Mouse (Mus musculus) urinary bladder, postnatal 25 days (tissue): ENCODE results near the gene Rpp25l.
"Not testable (repeated sequence)": the region's sequence is repeated elsewhere in the genome, so short reads cannot be mapped to it uniquely, and the experiment has no call there.

Experiments used
- DNase-seq: peaks from one replicate; pipeline ENCODE4 v3.0.0; 2022; ENCODE audit warnings: low spot score

Gene Rpp25l

DNA sequence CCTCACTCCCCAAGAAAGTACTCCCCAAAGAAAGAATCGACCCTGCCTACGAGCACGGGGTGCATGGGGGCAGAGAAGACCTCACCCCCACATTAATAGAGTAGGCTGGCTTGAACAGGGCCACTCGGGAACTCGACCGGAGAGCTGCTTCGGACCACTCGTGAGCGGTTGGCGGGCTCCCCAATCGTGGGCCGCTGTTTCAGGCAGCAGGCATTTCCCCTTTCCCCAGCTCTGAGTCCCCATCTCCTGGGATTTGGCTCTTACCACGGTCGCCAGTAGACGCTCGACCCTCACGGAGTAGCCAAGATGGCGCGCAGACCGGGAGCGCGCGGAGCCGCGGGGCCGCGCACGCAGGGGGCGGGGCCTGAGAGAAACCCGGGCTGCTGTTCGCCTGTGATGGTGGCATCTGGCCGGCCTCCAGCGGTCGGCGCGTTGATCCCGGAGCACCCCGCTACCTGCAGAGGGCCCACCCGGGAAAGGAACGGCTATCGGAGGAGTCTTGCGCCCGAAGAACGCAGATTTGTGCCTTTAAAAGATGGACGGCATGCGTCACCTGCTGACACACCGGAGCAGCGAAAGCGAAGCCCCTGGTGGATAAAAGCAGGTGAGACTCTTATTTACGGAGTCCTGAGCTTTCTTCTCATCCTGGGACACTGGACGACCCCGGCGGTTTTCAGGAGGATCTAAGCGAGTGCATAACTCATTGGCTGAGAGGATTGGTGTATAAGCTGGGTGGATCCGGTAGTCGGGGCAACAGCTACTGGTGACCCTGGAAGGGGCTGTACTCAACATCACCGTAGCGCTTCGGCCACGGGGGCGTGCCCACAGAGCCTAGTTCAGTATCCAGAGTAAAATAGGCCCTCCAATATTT, at the start of gene Rpp25l:
Gene Rpp25l (minus strand): TSS at position 338 of the 871 bp plus-strand sequence.
- peak; percentile 82 for DNase-seq

DNA sequence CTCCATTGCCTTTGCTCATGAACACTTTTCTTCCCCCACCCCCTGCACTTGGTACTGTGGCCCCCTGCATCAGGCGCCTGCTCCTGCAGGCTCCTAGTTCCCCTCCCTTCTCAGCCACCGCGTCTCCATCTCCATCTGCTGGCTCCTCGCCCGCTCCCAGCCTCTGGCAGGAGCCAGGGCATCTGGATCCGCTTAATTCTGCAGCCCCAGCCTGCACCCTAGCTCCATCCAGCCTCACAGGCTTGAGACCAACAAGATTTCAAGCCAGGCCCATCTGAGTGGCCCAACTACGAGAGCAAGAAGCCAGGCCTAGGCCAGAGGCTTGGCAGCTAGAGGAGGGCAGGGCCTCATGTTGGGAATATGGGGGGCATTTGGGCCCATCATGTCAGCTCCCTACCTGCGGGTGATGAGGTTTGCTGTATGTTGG, 49.4 kb upstream of the Rpp25l start:
- DNase-seq: not testable (repeated sequence)

DNA sequence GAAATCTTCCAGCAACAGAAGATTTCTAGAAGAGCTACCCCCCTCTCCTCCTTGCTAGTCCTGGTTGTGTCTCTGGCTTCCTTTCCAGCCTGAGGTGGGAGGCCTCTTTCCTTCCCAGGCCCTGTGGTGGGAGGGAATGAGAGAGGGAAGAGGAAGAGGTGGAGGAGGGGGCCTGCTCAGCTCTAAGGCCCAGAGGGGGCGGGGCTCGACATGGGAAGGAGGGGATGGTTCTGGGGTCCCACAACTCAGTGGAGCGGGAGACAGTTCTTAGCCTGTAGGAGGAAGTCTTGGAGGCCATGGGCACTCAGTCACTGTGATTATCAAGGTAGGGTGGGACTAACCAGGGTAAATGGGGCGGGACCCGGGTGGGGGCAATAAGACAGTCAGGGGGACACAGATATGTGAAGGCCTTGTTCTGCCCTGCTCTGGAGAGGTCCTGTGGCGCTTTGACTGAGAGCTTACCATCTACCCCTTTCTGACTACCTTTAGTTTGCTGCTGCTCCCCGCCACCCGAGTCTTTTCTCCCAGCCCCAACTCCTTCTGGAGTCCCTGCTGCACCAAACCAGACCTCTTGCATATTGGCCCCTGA, 48.9 kb upstream of the Rpp25l start:
- no peak for DNase-seq

DNA sequence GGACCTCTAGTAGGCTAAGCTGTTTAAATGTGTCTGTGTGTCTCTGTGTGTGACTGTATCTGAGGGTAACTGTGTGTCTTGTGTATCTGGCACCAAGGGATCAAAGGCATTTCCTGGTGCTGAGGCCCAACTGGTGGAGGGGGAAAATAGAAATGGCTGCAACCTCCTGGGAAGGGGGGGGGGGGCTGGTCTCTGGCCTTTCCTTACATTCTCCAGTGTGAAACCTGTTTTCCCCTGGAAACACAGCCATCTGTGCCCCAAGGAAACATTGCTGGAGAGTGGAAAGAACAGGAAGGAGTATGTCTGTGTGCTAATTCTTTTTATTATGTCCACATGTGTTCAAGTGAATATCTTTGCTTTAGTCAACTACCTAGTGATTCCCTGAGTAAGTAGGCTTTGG, 48.3 kb upstream of the Rpp25l start:
- no peak for DNase-seq

DNA sequence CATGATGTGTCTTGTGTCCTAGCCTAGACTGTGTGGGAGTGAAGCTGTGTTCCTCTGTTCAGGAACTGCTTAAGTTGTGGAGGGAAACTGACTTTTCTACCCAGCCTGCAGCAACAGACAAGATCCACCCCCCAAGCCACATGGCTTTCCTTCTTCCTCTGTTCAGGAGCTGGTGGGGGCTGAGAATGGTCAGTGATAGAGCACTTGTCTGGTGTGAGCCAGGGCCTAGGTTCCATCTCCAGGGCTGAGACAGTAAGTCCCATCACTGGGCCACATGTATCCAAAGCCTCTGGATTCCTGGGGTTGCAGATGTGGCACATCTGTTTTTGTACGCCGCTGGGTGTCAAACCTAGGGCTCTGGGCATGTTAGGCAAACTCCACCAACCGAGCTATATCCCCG, 47.6 kb upstream of the Rpp25l start:
- no peak for DNase-seq

DNA sequence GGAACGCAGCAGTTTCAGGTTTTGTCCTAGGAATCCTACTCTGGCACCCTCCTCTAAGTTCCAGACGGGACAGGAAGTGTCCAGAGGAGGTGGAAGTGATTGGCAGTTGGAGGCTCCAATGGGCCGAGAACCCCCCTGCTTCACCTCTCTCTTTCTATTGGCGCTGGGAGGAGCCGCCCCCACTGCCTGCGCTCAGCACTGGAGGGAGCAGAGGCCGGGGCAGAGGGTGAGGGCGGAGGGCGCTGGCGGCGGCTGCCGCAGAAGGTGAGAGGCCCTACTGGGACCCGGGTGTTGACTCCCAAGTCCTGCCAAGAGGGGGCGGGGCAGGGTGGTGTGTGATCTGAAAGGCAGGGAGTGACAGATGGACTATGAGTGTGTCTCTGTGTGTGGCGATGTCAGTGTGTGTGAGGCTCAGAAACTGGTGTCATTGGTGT, 47.0 kb upstream of the Rpp25l start:
- peak; percentile 78 for DNase-seq

DNA sequence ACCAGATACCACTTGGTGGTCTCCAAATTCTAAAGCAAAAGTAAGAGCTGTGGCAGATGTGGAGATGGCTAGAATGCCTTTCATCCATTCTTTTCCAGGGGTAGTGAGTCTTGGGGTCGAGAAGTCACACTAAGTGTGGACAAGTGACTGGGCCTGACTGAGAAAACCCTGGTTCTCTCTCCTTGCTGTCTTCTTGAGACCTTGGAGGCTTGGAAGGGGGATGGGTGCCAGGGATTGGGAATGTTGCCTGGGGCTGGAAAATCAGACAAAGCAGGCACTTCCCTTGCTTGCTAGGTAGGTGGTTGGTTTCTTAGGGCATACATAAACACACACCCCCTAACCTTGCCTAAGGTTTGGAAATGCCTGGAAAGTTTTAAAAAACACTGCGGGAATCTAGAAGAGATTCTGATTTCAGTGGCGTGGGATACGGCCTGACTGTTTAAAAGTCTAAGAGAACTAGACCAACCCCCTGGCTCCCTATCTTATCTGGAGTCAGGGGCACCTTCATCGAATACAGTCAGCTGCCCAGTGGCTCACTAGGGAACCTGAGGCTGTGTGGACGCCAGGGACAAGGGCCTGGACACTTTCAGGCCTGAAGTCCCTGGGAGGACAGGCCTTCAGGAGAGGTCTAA, 46.4 kb upstream of the Rpp25l start:
- DNase-seq: no peak

DNA sequence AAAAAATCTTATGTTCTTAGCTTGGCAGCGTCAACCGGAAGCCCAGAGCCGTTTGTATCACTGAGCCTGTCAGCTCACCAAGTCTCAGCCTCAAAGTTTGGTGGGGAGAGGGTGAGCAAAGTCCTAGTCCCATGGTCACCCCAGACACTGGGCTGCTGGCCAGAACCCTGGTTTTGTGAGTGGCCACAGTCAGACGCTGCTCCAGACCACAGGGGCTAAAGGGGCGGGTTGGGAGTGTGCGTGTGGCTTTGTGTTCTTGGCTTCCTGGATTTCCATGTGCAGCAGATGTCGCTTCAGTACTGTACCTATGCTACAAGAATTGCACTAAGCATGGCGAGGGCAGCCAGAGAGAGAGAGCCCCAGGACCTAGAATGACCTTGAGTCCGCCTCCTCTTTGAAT, 45.9 kb upstream of the Rpp25l start:
- no peak for DNase-seq

DNA sequence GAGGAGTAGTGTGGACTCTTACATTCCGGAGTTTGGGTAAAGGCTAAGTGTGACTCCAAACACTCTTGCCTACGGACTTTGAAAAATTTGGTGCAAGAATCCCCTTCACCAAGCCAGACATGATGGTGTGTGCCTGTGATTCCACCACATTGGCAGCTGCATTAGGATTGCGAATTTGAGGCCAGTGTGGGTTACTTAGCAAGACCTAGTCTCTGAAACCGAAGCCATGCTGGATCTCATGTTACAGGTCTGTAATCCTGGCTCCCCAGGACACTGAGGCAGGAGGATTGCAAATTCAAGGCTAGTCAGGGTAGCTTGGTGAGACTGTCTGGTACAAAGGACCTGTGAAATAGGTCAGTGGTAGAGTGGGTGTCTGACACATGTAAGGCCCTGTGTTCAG, 45.4 kb upstream of the Rpp25l start:
- DNase-seq: no peak

DNA sequence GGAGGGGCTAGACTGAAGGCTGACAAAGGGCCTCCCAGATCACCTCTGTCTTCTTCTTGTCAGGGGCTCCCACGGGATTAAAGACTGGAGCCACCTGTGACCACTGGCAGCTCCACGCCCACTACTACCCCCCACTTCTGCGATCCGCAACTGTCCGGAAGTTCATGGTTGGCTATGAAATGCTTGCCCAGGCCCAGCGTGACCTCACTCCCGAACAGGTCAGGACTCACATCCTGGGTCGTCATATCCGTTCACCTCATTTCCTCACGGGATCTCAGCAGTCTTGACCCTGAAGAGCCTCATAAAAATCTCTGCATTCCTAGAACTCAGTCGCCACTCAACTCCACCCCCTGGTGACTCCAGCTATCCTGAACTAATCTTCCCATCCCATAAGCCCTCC, 44.7 kb upstream of the Rpp25l start:
- no peak for DNase-seq

DNA sequence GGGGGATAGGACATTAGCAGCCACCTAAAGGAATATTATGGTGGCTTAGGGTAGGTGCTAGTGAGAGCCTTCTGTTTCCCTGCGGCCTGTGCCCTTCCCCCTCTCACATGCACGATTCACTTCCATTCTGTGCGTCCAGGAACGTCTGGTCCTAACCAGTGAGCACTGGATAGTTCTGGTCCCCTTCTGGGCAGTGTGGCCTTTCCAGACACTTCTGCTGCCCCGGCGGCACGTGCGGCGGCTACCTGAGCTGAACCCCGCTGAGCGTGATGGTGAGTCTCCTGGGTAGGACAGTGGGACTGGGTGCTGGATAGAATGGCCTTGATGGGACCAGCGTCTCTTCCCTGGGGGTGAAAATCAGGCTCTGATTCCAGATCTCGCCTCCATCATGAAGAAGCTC, 44.0 kb upstream of the Rpp25l start:
- DNase-seq: no peak

DNA sequence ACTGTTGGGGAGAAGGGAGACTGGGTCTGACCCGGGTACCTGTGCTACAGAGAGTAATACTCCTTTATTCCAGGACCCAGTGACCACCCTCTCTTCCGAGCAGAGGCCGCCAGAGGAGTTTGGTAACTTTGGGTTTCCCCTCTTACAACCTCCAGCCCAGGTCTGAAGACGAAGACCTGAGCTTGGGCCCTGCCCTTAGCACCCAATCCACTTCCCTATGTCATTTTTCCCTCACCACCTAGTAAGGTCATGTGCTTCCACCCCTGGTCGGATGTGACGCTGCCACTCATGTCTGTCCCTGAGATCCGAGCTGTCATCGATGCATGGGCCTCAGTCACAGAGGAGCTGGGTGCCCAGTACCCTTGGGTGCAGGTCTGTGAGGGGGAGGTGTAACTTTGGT, 43.1 kb upstream of the Rpp25l start:
- DNase-seq: no peak

DNA sequence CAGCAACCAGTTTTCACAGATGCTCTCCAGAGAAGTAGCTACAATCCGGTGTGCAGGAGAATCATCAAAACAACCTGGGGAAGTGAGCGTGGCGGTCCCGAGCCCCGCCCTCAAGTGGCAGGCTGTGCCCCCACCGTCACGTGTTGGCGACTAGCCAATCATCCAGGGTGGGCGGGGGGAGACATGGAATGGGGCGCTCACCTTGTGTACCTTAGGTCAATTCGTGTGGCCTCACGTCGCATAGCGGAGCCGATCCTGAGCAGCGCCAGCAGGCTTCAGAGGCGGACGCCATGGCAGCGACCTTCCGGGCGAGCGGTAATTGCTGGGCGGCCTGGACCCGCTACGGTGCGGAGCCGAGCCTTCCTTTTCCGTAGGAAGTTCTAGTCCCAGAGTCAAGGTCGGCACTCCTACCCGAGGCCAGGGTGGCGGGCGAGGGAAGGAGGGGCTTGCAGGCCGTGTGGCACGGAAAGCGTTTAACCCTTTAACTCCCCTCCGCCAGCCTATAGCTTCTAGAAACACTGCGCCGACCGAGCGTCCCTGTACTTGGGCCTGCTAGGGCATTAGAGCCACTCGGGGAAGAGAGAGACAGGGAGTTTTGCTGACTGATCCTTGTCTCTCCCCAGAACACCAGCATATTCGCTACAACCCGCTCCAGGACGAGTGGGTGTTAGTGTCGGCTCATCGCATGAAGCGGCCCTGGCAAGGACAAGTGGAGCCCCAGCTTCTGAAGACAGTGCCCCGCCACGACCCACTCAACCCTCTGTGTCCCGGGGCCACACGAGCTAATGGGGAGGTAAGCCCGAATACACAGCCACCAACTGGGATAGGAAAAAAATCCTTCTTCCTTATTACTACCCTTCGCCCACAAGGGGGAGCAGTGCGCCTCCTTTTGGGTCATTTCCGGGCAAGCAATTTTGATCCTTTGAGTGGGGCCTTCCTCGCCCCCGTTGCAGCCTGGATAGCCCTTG, 42.3 kb upstream of the Rpp25l start, which contains the start of gene Sigmar1:
Gene Sigmar1 (minus strand): TSS at position 820 of the 968 bp plus-strand sequence.
- DNase-seq: peak; percentile 80

DNA sequence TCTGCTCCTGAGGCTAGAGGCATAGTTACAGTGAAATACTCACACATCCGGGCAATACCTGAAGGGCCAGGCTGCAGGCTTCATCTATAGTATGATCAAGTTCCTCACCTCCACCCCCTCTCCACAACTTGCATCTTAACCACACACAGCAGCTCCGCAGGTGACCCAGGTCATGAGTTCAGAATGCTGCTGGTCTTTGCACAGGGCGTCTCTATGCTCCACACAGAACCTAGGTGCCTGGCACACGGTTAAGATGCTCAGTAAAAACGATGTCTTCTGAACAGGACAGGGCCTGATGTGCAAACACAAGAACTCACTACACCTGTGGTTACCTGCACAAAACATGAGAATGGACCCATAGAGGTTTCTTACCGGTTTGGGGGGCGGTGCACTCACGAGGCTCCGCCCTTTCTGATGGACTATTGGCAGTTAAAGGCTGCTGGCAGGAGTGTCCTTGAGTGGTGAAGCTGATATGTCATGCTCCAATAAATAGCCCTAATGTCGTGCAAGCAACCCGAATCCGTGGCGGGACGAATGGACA, 41.5 kb upstream of the Rpp25l start, which contains the start of gene Galt:
Gene Galt (plus strand): TSS at position 432 of the 541 bp plus-strand sequence.
- DNase-seq: no peak

DNA sequence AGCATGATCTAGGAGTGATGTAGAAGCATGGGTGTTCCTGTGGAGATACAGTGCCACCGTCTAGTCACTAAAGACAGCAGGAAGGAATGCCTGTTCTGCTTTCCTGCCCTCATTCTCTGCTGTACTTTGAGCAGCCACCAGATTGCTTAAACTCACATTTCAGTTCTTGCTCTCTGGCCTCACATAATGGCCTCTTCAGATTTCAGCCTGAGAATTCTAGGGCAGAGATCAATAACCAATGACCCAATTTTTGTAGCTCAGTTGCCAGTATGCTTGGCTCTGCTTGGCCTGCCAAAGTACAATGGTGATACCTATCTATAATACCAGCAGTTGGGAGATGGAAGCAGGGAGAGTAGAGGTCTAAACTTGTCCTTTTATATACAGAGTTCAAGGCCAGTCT, 31.7 kb upstream of the Rpp25l start:
- DNase-seq: no peak

DNA sequence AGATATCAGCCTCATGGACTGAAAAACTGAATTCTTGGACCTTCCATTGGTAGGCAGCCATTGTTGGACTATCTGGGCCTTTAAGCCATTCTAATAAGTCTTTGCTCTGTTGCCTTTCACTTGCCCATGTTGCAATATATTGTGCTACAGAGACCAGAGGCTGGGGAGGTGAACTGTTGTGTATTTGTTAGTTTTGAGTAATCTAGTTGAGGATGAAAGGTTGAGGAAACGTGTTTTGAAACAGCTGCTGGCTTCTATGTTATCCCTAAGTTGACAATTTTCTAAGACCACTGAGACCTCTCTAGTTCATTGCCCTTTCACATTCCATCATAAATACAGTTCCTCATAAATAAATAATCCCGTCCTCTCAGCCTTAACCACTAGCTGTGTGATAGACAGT, 30.8 kb upstream of the Rpp25l start:
- no peak for DNase-seq

DNA sequence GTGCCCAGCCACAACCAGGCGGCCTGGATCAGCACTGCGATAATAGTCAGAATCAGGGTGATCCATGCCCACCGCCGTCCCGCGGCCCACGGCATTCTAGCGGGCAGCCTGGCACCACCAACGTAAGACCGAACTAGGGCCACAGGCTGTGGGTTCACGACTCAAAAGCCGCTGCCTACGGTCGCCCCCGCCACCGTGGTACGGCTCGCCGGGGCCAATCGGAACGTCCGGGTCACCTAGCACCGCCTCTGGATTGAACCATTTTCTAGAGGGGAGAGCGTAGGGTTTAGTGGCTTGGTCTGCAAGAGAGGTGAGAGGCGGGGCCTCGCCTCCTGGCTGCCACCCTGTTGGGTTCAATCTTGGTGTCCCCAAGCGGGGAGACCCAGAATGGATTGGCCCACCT, 27.8 kb upstream of the Rpp25l start:
- DNase-seq: peak; percentile 85

DNA sequence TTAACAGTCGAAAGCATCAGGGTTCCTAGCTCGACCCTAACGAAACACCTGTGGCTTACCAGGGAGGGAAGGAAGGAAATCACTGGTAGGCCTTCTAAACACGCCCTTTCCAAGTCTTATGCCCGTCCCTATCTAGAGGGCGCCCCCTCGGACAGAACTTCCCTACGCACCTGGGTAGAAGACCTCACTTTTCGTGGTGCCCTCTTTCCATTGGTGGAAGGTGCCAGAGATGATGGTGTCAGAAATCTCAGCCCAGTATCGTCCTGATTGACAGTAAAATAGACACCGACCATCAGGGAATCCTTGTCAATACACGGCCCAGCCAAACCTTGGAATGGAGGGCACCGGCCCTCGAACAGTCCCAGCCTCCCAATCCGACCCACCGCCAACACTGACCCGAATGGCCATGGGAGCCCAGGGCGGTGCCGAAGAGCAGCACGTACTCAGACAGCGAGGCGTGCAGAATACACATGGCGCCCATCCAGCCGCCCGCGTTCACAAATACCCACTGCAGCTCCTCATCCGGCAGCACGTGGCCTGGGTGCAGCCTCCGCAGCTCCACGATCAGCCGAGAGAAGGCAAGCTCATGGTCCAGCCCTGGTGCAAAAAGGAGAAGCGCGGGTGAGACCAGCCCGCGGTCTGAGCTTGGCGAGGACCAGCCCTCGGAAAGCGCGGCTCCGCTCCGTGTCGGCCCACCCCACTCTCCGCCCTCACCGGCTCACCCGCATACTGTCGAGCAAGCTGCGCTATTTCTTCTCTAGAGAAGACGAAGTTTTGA, 27.2 kb upstream of the Rpp25l start:
- no peak for DNase-seq

DNA sequence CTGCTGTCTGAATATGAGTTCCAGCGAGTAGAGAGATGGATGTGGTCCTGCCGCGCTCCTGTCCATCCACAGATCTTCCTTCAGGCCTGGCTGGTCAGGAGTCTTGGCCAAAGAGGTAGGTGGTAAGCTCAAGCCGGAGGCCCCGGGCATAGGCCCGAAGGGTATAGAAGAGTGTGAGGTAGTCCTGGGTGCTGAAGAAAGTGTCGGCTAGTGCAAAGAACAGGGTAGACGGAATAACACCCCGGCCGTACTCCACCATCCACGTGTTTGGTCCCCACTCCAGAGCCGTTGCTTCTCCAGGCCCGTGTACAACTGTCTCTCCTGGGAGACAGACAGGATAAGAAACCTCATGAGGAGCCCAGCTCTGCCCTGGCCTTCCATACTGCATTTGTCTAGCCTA, 25.9 kb upstream of the Rpp25l start:
- DNase-seq: no peak

DNA sequence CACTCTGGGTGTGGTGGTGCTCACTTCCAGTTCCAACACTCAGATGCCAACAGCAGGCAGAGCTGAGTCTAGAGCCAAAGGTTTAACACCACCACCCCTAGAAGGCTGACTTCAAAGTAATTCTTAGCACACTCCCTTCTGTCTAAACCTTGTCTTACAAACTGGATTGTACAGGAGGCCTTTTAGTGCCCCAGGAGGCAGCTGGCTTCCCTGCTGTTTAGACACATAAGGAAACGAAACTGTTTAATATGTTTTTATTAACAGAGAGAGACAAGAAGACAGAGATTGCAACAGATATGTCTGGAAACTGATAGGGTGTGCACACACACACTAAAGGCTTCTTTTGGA, 24.9 kb upstream of the Rpp25l start:
- DNase-seq: no peak
